Mouse (Mus musculus) forebrain, postnatal 0 days (tissue): ENCODE results near the gene Mrps17. TPM values are rescaled to one million over a fixed set of nuclear protein-coding genes. Genes with fewer than 3 reads are reported as not detected.

Experiments
- ATAC-seq: fragments of 200-750 bp; cut with Nextera tagmentation; 2 replicates; pipeline ENCODE4 v1.8.0; 2017; ENCODE audit warnings: mild to moderate bottlenecking, moderate library complexity
- DNase-seq: peaks from one replicate; pipeline ENCODE4 v3.0.0-alpha.2; 2015
- H3K27ac ChIP-seq: fragments of 300-500 bp; sonication (generic); 2 replicates; pipeline ENCODE4 v1.5.1; 2014; ENCODE audit warnings: low read depth, mild to moderate bottlenecking, antibody characterized with exemption, low read length, moderate library complexity, mixed read lengths
- H3K27me3 ChIP-seq: fragments of 300-500 bp; sonication (generic); 2 replicates; pipeline ENCODE4 v1.6.1; 2014; ENCODE audit warnings: mild to moderate bottlenecking, low read length, mixed read lengths; ENCODE audit not compliant: insufficient read depth
- H3K36me3 ChIP-seq: fragments of 300-500 bp; sonication (generic); 2 replicates; pipeline ENCODE4 v1.6.1; 2014; ENCODE audit warnings: mild to moderate bottlenecking, moderate library complexity; ENCODE audit not compliant: insufficient read depth
- H3K4me1 ChIP-seq: fragments of 300-500 bp; sonication (generic); 2 replicates; pipeline ENCODE4 v1.6.1; 2014; ENCODE audit warnings: antibody characterized with exemption; ENCODE audit not compliant: insufficient read depth
- H3K4me2 ChIP-seq: fragments of 300-500 bp; sonication (generic); 2 replicates; pipeline ENCODE4 v1.6.1; 2014; ENCODE audit warnings: low read depth, mild to moderate bottlenecking, moderate library complexity
- H3K4me3 ChIP-seq: fragments of 300-500 bp; sonication (generic); 2 replicates; pipeline ENCODE4 v1.5.1; 2014; ENCODE audit warnings: low read depth, low read length, mixed read lengths
- H3K9ac ChIP-seq: fragments of 300-500 bp; sonication (generic); 2 replicates; pipeline ENCODE4 v1.6.1; 2014; ENCODE audit warnings: mild to moderate bottlenecking
- H3K9me3 ChIP-seq: fragments of 300-500 bp; sonication (generic); 2 replicates; pipeline ENCODE4 v1.6.1; 2016; ENCODE audit warnings: low read length
- CTCF ChIP-seq: sonication (generic); IDR thresholded peaks from 2 replicates; pipeline ENCODE4 v1.5.1; 2016; ENCODE audit warnings: antibody characterized with exemption, control low read depth, low read depth
- WGBS: fragments of 180-500 bp; shearing (Covaris S2); extraction: QIAGEN DNeasy Blood & Tissue Kit; methylation state at CpG from one replicate; pipeline ENCODE4 v1.1.7; 2014; 5-methylcytosine and 5-hydroxymethylcytosine counted together
- polyA plus RNA-seq: library from polyadenylated mRNA; unstranded; fragments of >200 nt; fragmentation: Nextera tagmentation; extraction: Ambion mirVana; gene quantifications from 2 replicates; pipeline ENCODE4 v1.2.1, GENCODE M21; 2015
- total RNA-seq: library from RNA; depleted of rRNA; stranded (reverse); fragments of >200 nt; gene quantifications from 2 replicates; pipeline ENCODE4 v1.2.3, GENCODE M21; 2014

Mrps17 gene
- total and polyA plus RNA-seq, 2 experiments from 2014 or later: 131 to 169 TPM

DNA sequence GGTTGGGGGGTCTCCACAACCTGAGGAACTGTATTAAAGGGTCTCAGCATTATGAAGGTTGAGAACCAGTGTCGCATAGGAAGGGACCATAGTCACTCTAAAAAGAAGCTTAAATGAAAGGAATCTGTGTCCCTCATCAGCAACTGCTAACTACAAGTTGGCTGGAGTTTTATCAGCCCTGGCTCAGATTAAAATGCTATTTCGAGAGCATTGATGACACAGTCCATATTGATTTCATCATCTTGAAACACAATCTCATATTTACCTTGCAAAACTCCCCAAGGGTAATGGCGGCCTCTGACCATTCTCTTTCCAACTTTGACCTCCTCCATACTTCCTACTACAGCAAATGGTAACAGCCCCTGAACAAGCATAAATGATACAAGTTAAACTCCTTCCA, 24.8 kb upstream of the Mrps17 start:
- DNase-seq: no peak
- H3K4me1 ChIP-seq: no peaks in the 10 kb centered on the region
- WGBS: 85% methylated on average over 3 of the region's 3 CpGs
- H3K4me3 ChIP-seq: no peak overlapping the region
- no peak overlapping the region for H3K9ac ChIP-seq
- no peak overlapping the region for H3K4me2 ChIP-seq
- no peaks in the 10 kb centered on the region for H3K9me3 ChIP-seq
- H3K27me3 ChIP-seq: no peaks in the 10 kb centered on the region
- no peak for TF ChIP-seq CTCF
- no peak overlapping the region for H3K27ac ChIP-seq
- no peak for ATAC-seq
- no peaks in the 10 kb centered on the region for H3K36me3 ChIP-seq

DNA sequence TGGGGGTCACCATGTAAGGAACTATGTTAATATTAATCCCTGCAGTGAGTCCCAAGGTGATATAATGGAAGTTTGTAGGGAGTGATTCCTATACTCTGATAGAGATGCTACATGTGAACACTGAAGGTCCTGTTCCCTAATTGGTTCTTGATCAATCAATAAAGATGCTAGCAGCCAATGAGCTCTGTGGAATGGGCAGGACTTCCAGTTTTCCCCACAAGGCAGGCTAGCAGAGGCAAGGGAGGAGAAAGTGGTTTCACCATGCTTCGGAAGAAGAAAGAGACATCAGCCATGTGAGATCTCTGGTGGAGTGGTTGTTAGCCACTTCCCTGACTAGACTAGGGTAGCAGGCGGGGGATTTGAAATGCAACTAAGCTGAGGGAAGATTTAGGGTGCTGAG, 14.8 kb upstream of the Mrps17 start:
- Histone ChIP-seq H3K36me3 (no peaks in the 10 kb centered on the region), H3K9ac (no peak overlapping the region), H3K27ac (no peak overlapping the region), H3K9me3 (no peaks in the 10 kb centered on the region), H3K4me2 (0 out of 2 replicates have a peak overlapping the region, but pooled peaks have one; percentile 17), H3K4me1 (no peaks in the 10 kb centered on the region), H3K27me3 (no peaks in the 10 kb centered on the region), H3K4me3 (no peak overlapping the region)
- WGBS: 36% methylated on average over 2 of the region's 2 CpGs
- DNase-seq: peak; percentile 11
- ATAC-seq: no peak; the same call in 1 of the 2 replicates
- no peak for TF ChIP-seq CTCF

DNA sequence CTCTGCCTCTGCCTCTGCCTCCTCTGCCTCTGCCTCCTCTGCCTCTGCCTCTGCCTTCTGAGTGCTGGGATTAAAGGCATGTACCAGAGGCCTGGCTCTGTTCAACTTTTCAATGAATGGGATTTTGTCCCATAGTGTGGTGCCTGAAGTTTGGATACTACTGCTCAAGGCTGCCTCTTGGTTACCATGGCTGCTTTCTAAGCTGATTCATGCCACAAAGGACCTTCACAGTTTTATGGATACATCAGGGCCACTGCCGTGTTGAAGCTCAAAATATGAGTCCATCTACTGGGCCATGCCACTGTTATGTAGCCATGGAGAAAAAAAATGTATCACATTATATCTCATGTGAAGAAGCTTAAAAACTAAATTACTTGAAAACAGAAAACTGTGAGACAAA, 13.6 kb upstream of the Mrps17 start:
- WGBS: 76% methylated on average over 1 of the region's 1 CpGs
- no peak for TF ChIP-seq CTCF
- H3K36me3 ChIP-seq: no peaks in the 10 kb centered on the region
- no peaks in the 10 kb centered on the region for H3K27me3 ChIP-seq
- ATAC-seq (no peak), DNase-seq (no peak)
- H3K27ac ChIP-seq: no peak overlapping the region
- no peak overlapping the region for H3K9ac ChIP-seq
- no peaks in the 10 kb centered on the region for H3K4me1 ChIP-seq
- H3K4me3 ChIP-seq: no peak overlapping the region
- no peaks in the 10 kb centered on the region for H3K9me3 ChIP-seq
- H3K4me2 ChIP-seq: no peak overlapping the region

DNA sequence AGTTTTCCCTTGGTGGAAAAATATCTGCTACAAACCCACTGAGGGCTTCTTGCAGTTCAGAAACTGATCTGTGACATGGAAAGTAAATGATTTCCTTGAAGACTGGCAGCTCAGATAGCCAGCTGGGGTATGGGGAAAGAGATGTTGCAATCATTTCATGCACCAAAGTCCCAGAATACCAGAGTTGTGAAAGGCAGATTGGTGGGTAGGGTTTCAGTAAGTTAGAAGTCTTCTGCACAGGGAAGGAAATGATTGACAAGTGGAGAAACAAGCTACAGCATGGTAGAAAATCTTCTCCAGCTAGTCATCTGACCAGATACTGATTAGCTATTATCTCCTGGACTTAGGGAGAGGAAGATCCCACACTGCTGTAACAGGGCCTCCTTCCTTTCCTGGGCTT, 11.9 kb upstream of the Mrps17 start:
- DNase-seq (no peak), ATAC-seq (no peak)
- no peaks in the 10 kb centered on the region for H3K4me1 ChIP-seq
- no peak for TF ChIP-seq CTCF
- H3K9ac ChIP-seq: no peak overlapping the region
- no peak overlapping the region for H3K27ac ChIP-seq
- H3K4me3 ChIP-seq: no peak overlapping the region
- no peaks in the 10 kb centered on the region for H3K9me3 ChIP-seq
- no peaks in the 10 kb centered on the region for H3K36me3 ChIP-seq
- no peak overlapping the region for H3K4me2 ChIP-seq
- H3K27me3 ChIP-seq: no peaks in the 10 kb centered on the region

DNA sequence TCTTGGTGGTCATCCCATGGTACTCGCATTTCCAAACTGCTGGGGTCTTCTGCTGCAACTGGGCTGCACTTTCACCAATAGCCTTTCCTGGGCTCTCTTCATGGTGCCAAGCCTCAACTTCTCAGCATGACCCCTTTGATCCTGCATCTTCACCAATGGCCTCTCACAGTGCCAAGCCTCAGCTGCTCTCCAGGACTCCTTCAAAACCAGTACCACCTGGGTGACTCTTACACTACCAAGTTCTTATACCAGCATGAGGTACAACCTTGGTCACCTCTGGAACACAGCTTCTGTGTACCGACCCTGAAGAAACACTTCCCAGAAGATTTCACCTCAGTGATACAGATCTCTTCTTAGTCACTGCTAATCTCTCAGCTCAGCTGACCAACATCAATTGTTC, 6.9 kb upstream of the Mrps17 start, which contains the start of gene Sept14:
Gene Sept14 (minus strand): TSS at position 101 of the 400 bp plus-strand sequence.
- Histone ChIP-seq H3K27me3 (no peaks in the 10 kb centered on the region), H3K4me2 (no peak within 1 kb of the TSS), H3K36me3 (no peaks in the 10 kb centered on the region), H3K9me3 (no peaks in the 10 kb centered on the region), H3K4me3 (no peak within 1 kb of the TSS), H3K4me1 (no peaks in the 10 kb centered on the region), H3K27ac (no peak within 1 kb of the TSS), H3K9ac (no peak within 1 kb of the TSS)
- WGBS: 83% methylated on average over 2 of the region's 2 CpGs
- no peak for TF ChIP-seq CTCF
- ATAC-seq (no peak), DNase-seq (no peak)

DNA sequence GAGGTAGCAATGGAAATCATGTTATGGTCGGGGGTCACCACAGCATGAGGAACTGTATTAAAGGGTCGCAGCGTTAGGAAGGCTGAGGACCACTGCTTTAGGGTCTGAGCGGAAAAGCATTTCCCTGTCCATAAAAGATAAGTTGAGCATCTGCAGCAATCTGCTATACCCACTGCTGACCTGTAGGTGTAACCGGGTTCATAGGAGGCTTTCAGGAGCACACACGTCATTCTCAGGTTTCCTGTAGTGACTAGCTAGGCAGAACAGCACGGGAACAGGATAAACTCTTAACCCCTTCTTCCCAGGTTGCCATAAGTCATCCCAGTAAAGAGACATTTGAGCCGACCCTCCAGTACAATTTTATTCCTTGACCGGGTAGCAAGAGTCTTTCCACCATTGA, 1.7 kb downstream of the Mrps17 start:
- Histone ChIP-seq H3K4me3 (no peak overlapping the region), H3K9me3 (no peaks in the 10 kb centered on the region), H3K4me2 (no peak overlapping the region), H3K27me3 (no peaks in the 10 kb centered on the region), H3K9ac (no peak overlapping the region), H3K4me1 (no peaks in the 10 kb centered on the region), H3K27ac (no peak overlapping the region), H3K36me3 (peaks cover 23% of the 10 kb centered on the region)
- ATAC-seq: no peak
- 85% methylated on average over 9 of the region's 9 CpGs for WGBS
- TF ChIP-seq CTCF: no peak
- DNase-seq: no peak

DNA sequence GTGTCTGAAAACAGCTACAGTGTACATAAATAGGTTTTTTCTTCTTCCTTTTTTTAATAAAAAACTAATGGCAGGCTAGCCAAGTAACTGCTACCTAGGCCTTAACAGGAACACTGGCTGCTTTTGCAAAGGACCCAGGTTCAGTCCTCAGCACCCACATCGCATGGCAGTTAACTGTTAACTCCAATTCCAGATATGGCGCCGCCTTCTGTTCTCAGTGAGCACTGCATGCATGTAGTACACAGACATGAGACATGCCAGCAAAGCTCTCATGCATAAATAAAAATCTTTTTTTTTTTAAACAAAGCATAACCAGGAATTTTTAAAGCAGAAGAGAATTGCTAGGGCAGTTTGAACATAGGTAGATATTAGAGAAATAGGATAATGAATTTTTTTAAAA, 4.9 kb downstream of the Mrps17 start:
- ATAC-seq (no peak), DNase-seq (no peak)
- TF ChIP-seq CTCF: peak; percentile 23; the same call in 1 of the 2 replicates
- H3K4me1 ChIP-seq: no peaks in the 10 kb centered on the region
- no peaks in the 10 kb centered on the region for H3K27me3 ChIP-seq
- no peak overlapping the region for H3K9ac ChIP-seq
- H3K4me2 ChIP-seq: no peak overlapping the region
- no peak overlapping the region for H3K4me3 ChIP-seq
- no peaks in the 10 kb centered on the region for H3K9me3 ChIP-seq
- peaks cover 23% of the 10 kb centered on the region for H3K36me3 ChIP-seq
- 88% methylated on average over 3 of the region's 3 CpGs for WGBS
- no peak overlapping the region for H3K27ac ChIP-seq

DNA sequence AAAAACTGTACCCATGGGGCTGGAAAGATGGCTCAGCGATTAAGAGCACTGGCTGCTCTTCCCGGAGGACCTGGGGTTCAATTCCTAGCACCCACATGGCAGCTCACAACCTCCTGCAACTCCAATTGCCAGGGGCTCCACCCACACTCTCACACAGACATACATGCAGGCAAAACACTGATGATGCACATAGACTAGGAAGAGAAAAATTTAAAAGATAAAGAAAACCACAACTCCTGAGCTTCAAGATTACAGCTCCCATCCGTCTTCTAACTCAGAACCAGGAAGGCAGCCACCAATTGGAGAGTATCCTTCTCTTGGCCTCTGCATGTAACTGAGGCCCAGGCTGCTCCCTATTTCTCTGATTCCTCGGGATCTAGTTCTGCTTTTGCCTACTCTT, 9.0 kb downstream of the Mrps17 start:
- Histone ChIP-seq H3K9me3 (no peaks in the 10 kb centered on the region), H3K36me3 (peaks cover 5% of the 10 kb centered on the region), H3K4me1 (no peaks in the 10 kb centered on the region), H3K9ac (peak overlapping the region; percentile 95; the same call in 1 of the 2 replicates), H3K4me3 (peak overlapping the region; percentile 85), H3K27me3 (no peaks in the 10 kb centered on the region), H3K27ac (0 out of 2 replicates have a peak overlapping the region, but pooled peaks have one; percentile 91), H3K4me2 (peak overlapping the region; percentile 53)
- TF ChIP-seq CTCF: no peak
- DNase-seq (no peak), ATAC-seq (no peak)
- WGBS: 62% methylated on average over 4 of the region's 4 CpGs
